Mouse (Mus musculus) c-Kit-positive CD71-negative TER-119-negative erythroid progenitor cells, embryonic 14.5 days (primary cell): ENCODE measurements around the gene Rps6ka1.
A peak's percentile ranks its signal among the peaks of the same experiment; 100 is the strongest.
"Not testable (repeated sequence)": the region's sequence is repeated elsewhere in the genome, so short reads cannot be mapped to it uniquely, and the experiment has no call there.

Experiments used
- DNase-seq: peaks from one replicate; pipeline ENCODE4 v3.0.0-alpha.2; 2013; ENCODE audit warnings: low read depth

The Rps6ka1 gene

DNA sequence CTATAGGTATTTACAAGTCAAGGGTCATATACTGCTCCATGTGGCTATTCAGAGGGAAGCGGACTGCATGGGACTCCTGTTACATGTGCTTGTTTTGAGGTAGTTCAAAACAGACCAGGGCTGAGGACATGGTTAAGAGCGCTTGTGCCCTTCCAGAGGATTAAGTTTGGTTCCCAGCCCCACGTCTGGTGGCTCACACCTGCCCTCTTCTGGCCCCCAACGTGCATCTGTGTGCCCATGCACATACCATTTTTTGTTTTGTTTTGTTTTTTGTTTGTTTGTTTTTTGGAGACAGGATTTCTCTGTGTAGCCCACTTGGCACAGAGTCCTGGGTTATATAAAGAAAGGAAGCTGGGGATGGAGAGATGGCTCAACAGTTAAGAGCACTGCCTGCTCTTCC, 30.1 kb downstream of the Rps6ka1 start:
- DNase-seq, result no peak

DNA sequence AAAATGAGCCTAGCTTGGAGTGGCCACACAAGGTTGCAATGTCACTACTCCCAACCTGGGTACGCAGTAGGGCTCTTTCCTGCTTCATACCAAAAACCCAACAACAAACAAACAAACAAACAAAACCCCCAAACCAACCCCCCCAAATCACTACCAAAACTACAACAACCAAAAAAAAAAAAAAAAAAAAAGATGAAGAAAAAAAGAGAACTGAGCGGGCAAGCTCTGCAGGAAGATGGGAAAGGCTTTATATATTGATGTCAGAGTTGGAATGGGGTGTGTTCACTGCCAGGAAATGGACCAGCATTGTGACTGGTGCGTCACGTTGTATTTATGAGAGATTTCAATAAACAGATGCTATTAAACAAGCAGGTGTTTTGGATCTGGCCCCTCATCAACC, 33.0 kb downstream of the Rps6ka1 start:
- no peak for DNase-seq

DNA sequence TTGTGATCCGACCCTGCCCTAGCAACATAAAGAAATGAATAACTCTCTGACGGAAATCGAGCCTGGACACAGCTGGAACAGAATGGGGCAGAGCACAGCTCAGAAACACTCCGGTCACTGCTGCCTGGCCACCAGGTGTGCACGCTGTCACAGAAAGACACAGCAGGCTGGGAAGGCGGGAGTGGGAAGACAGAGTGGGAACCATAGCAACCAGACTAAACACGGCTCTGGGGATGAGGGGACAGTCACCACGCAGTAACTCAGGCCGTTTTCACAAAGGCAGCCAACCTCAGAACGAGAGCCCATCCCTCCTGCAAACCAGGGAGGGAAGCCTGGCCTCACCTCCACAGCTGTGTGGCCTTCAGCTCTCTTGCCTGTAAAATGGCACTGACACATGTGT, 34.0 kb downstream of the Rps6ka1 start:
- DNase-seq, result no peak

DNA sequence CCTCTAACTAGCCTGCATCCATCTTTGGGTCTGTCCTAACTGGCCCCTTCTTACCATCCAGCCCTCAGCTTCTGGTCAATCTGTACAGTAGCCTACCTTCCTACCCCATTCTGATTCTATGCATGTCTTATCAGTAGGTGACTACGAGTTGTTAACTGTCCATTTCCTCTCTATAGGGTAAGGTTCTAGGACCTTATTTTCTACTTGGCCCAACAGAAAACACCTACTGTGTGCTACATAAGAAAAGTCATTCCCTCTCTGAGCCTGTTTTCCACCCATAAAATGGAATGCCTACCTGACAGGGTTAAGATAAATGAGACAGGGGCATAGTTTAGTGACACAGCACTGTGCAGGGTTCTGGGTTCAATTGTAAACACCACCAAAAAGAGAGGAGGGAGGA, 41.0 kb downstream of the Rps6ka1 start:
- no peak for DNase-seq

DNA sequence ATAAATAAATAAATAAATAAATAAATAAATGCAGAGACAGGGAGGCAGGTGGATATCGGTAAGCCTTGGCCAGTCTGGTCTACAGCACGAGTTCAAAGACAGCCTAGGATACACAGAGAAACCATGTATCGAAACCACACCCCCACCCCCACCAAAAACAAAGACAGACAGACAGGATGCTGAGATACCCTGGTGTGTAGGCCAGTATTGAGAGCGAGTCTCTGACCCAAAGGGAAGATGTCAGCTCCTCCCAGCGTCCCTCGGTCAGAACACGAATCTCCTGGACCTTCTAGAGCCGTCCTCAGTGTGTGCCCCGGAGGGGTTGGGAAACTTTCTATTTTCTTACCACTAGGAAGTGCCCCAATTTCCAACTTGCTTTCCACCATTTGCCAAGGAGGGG, 42.5 kb downstream of the Rps6ka1 start:
- no peak for DNase-seq

DNA sequence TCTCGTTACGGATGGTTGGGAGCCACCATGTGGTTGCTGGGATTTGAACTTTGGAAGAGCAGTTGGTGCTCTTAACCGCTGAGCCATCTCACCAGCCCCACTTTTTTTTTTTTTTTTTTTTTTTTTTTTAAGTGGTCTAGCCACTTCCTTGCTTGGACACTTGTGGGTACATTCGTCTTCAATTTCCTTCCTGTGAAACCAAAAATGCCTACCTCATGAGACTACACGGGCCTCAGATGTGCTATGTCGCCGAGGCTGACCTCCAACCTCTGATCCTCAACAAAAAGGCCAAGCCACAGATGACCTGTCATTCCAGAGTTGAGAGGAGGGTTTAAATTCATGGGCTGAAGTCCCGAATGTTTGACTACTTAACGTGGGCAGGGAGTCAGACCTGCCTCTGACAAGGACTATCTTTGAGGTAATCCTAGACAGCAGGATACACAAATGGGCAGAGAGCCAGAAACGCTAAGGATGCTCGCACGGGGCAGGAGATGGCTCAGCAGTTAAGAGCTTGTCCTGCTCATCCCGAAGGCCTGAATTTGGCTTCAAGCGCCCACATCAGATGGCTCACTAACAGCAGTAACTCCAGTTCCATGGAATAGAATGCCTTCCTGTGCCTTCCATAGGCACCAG, 43.3 kb downstream of the Rps6ka1 start:
- no peak for DNase-seq

DNA sequence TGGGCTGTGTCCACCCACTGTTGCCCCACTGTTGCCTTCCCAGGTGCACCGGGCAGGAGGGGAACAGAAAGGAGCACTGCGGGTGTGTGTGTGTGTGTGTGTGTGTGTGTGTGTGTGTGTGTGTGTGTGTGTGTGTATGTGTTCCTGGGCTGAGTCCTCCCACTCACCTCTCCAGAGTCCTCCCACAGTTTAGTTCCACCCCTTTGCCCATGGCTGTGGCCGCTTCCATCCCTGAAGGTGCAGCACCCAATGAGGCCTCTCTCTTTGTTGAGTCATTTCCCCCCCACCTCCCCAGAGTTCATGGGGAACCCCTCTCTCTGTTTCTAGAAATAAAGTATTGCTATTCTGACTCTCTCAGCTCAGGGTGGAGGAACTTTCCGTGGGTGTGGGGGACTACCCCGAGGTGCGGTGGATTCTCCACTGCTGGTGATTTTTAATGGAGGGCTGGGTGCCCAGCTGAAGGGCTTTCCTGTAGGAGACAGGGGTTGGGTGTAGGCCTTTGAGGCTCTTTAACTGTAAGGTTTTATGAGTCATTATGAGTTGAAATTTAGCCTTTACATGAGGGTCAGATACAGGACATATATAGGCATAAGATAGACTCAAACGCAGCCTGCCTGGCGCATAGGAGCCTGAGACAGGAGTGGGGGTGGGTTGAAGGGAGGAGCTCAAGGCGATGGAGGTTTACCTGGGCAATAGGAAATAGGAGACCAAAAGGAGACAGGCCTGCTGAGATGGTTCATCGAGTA, 44.4 kb downstream of the Rps6ka1 start:
- DNase-seq, result no peak

DNA sequence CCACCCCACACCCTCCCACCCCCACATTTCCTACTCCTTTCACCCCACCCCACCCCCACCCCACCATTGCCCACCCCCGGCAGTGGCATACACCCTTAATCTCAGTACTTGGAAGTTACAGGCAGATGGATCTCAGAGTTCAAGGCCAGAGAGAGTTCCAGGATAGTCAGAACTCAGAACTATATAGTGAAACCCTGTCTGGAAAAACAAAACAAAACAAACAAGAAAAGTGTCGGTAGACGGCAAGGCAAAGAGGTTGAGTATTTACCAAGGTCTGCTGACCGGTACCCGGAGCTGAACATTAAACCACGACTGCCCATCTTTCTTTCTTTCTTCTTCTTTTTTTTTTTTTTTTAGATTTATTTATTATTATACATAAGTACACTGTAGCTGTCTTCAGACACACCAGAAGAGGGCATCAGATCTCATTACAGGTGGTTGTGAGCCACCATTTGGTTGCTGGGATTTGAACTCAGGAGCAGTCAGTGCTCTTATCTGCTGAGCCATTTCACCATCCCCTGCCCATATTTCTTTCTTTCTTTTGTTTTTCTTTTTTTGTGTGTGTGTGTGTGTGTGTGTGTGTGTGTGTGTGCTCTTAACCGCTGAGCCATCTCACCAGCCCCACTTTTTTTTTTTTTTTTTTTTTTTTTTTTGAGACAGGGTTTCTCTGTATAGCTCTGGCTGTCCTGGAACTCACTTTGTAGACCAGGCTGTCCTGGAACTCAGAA, 45.7 kb downstream of the Rps6ka1 start:
- not testable (repeated sequence) for DNase-seq

DNA sequence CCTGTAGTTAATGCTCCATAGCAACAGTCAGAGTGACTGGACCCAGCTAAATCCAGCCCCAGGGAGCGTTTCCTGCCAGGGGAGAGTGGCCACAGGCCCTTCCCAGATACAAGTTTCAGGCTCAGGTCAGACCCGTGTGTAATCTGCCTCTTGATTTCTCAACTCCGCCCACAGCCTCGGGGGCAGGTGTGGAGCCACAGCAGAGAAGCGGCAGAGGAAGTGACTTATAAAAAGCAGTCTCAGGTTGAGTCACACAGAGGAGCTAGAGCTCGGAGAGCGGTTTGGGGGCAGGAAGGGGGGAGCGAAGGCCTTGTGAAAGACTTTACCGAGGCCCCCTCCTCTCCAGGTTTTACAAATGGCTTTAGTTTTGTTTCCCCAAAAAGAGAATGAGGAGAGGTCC, 46.6 kb downstream of the Rps6ka1 start:
- DNase-seq, result peak; percentile 77

DNA sequence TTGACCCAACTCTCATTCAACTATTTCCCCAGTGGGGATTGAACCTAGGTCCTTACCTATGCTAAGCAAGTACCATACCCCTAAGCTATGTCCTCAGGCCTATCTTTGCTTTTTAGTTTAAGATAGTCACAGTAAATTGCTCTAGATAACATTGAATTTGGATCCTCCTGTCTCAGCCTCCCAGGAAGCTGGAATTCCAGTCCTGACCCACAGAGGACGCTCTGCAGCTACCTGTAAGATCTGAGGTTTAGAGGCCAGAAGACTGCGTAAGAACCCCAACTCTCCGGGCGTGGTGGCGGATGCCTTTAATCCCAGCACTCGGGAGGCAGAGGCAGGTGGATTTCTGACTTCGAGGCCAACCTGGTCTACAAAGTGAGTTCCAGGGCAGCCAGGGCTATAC, 47.1 kb downstream of the Rps6ka1 start:
- DNase-seq, result no peak

DNA sequence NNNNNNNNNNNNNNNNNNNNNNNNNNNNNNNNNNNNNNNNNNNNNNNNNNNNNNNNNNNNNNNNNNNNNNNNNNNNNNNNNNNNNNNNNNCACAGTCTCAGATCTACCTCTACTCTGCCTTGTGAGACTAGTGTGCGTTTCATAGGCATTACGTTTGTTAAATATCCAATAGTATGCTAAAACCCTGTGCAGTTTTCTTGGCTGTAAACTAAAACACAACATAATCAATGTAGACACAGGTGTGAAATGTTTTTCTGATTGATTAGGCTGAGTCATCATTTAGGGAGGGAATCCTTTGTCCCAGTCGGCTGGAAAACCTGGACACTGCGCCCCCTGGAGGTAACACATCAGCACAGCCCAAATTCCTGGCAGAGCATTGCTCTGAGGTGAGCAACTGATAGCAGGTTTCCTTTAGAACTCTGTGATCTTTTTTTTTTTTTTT, 48.2 kb downstream of the Rps6ka1 start:
- DNase-seq, result no peak

DNA sequence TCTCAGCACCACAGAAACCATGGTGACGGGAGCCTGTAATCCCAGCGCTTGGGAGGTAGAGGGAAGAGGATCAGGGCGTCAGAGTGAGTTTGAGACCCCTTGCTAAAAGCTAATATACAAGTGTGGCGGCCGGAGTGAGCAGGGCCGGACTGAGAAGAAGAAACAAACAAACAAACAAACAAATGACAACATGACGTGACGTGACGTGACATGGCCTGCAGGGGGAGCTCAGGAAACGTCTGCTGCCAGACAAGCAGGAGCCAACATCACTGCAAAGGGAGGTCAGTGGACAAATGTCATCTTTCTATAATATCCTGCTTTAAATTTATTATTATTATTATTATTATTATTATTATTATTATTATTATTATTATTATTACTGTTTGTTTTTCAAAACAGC, 51.0 kb downstream of the Rps6ka1 start:
- DNase-seq, result no peak

DNA sequence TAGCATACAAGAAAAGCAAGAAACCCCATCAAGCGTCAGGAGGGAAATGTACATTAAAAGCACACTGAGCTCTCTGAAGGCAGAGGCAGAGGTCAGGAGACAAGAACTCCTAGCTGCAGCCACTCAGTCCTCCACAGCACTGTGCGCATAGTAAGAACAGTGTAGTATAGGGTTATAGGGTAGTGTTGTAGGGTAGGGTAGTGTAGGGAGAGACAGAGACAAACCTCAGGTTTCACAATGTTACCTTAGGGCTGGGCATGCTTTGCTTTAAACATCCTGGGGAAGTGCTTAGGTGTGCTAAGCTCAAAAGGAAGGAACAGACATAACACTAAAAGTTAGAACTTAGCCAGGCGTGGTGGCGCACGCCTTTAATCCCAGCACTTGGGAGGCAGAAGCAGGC, 52.4 kb downstream of the Rps6ka1 start:
- no peak for DNase-seq

DNA sequence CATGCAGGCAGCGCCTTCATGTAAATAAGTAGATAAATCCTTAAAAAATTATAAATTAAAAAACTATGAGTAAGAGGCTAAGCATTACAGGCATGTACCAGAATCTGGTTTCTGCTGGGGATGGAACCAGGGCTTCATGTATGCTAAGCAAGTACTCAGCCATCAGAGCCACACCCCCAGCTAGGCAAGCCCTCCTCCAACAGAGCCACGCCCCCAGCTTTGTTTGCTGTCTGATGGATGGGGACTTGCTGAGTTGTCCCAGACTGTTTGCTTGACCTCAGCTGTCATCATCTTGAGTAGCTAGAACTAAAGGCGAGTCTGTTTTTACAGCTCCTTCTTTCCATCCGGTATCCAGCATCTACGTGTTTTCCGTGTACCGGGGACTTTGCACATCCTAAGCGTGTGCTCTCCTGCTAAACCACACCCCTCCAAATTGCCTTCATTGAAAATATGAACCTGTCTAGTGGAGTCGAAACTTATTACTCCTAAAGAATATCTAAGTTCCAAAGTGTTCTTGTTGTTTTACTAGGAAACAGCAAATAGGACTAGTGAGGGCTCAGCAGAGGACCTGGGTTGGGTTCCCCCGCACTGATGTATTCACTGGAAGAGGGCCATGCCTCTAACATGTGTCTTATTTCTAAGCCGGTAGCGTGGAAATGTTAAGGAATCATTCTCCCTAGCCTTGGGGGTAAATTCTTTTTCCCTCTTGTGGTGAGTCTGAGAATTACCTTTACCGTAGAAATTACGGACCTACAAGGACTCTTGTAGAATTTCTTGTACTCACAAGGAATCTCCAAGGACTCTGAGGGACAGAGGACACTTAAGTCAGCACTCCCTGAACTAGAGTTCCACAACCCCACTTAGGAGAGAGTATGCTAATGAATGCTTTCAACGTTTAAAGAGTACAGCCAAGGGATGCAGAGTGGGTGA, 54.4 kb downstream of the Rps6ka1 start:
- no peak for DNase-seq

DNA sequence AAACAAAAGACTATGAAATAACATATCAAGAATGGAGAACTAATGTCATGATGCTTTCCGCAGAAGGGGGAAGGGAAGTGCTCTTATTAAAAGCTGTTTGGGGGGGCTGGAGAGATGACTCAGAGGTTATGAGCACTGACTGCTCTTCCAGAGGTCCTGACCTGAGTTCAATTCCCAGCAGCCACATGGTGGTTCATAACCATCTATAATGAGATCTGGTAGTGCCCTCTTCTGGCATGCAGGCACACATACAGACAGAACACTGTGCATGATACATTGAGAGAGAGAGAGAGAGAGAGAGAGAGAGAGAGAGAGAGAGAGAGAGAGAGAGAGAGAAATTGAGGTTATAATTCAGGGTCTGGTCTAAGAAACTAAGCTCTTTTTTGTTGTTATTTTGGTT, 57.1 kb downstream of the Rps6ka1 start:
- DNase-seq, result no peak

DNA sequence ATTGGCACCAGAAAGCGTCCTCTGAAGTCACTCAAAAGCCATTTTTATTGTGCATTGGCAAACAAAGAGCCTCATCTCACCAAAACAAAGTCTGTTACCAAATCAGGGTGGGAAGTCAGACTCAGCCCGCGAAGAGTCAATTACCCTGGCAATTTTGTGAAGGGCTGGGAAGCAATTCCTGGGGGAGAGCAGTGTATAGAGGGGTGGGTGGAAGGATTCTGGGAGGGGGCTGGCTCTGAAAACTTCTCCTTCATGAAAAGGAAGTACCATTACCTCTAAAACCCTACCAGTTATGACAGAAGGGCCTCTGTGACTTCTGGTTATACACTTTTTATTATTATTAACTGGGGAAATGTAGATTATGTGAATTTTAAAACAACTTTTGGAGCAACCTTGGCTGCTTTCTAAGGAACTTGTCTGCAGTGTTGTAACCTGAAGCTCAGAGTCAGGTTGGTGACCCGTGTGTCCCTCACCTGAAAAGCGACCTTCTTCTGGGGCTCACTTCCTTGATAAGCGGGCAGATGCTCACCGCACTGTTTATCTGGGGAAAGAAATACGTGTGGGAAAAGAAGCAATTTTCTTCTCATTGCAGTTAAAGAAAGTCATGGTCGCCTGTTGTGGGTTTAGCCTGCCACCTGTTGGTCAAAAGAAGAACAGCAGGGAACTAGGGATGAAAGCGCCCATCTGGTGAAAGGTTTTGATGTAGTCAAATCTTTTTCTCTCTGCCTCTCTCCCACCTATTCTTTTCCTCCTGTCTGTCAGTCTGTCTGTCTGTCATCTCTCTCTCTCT, 58.1 kb downstream of the Rps6ka1 start:
- no peak for DNase-seq

DNA sequence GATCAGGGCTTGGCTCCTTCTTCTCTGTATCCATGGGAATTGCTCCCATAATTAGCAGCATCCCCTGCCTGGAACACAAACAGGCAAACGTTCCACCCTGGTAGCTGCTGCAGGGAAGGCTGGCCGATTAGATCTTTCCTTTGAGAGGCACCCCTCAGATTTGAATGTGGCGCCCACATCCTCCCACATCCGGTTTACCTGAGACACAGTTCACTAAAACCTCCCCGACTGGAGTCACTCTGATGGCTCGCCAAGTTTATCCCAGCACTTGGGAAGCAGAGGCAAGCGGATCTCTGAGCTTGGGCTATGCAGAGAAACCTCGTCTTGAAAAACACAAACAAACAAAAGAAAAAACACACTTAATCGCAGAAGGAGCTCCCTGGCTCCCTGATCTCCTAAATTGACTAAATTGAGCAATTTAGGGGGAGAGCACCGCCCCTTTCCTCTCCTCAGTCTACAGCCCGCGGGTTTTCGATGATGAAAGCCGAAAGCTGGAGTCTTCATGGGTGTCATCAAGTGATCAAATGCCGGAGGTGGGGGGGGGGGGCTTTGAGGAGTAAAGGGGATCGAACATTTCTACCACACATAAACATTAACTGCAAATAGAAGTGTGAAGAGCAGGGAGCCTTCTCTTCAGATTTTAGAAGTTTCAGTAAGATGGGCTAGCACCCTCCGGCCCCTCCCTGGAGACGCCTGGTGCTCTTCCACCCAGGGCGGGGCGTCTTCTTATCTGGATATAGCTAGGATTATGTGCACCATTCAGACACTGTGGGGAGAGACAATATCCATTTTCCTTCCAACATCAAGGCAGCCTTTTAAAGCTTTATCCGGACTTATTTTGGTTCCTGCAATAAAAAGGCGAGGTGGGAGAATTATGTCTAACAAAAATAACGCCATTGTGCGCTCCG, 59.5 kb downstream of the Rps6ka1 start:
- DNase-seq, result no peak

DNA sequence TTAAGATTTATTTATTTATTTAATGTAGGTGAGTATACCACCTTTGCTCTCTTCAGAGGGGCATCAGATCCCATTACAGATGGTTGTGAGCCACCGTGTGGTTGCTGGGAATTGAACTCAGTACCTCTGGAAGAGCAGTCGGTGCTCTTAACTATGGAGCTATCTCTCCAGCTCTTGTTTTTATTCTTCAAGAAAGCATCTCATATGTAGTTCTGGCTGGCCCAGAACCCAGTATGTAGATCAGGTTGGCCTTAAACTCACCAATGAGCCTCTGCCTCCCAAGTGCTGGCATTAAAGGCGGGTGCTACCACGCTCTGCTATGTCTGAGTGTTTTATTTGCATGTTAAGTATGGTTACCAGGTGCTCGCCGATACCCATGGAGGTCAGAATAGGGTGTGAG, 60.2 kb downstream of the Rps6ka1 start:
- no peak for DNase-seq

DNA sequence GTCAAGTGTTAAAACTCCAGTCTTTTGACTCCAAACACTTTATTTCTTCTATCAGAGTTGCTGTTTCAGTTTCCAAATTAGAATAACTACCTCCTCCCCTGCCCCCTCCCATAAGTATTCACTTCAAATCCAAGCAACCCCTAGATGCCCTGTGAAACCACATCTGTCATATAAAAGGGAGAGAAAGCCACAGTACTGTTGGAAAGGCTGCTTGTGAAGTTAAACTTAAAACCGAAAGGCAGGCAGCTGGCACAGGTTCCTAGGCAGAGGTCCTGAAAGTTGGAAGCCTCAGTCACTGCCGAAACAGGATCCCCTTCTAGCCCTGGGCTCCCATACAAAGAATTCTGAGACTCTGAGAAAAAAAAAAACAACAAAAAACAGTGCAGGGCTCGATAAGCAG, 61.9 kb downstream of the Rps6ka1 start:
- no peak for DNase-seq
